Mouse (Mus musculus) cerebellum, adult 2 months (tissue): ENCODE measurements at regions not wholly inside any gene's neighbourhood (a gene's known extent, or its start where the extent isn't known, plus 50 kb on each side); places are given as distances from the start of the nearest gene placed in this dataset.

Source experiments
- DNase-seq, 2 experiments: peaks; one replicate each; pipeline ENCODE4 v3.0.0; 2021
- H3K27ac ChIP-seq: fragments of 200-500 bp; 2 replicates; pipeline ENCODE4 v1.5.1; 2012; ENCODE audit warnings: low read length, control low read depth, inconsistent platforms; ENCODE audit not compliant: insufficient read depth
- H3K27me3 ChIP-seq: fragments of 200-500 bp; 2 replicates; pipeline ENCODE4 v1.6.1; 2012; ENCODE audit warnings: inconsistent platforms, mild to moderate bottlenecking, low read length, moderate library complexity; ENCODE audit not compliant: control insufficient read depth, insufficient read depth
- H3K4me1 ChIP-seq: fragments of 200-500 bp; 2 replicates; pipeline ENCODE4 v1.6.1; 2011; ENCODE audit warnings: low read length; ENCODE audit not compliant: control insufficient read depth, insufficient read depth
- H3K4me3 ChIP-seq: fragments of 200-500 bp; replicated peaks from 2 replicates; pipeline ENCODE3; 2011; ENCODE audit warnings: mild to moderate bottlenecking, low read depth, low read length, control low read depth; ENCODE audit not compliant: insufficient read depth
- CTCF ChIP-seq: fragments of 200-500 bp; IDR thresholded peaks from 2 replicates; pipeline ENCODE4 v1.5.1; 2011; ENCODE audit warnings: low read depth, mild to moderate bottlenecking, control low read depth, low read length, moderate library complexity, borderline replicate concordance; ENCODE audit not compliant: insufficient read depth
- POLR2A ChIP-seq: fragments of 200-500 bp; IDR thresholded peaks from 2 replicates; pipeline ENCODE4 v1.6.1; 2011; ENCODE audit warnings: low read length, control low read depth, borderline replicate concordance; ENCODE audit not compliant: insufficient read depth
- WGBS: fragments of 180-500 bp; shearing (Covaris S2); methylation state at CpG from one replicate; pipeline ENCODE4 v1.1.7; 2018; 5-methylcytosine and 5-hydroxymethylcytosine counted together

GRCm38 (mm10) chr4:53210685-53211084 lies 51.0 kb upstream of the Abca1 start:
- Histone ChIP-seq H3K27ac (no peak overlapping the region), H3K27me3 (no peaks in the 10 kb centered on the region), H3K4me1 (no peaks in the 10 kb centered on the region), H3K4me3 (no peak overlapping the region)
- WGBS = 98% methylated on average over 3 of the region's 3 CpGs
- TF ChIP-seq CTCF (no peak), POLR2A (no peak)
- DNase-seq = no peak
